Mouse (Mus musculus) forebrain, postnatal 0 days (tissue): ENCODE measurements around the gene Catip. TPM values are rescaled to one million over a fixed set of nuclear protein-coding genes. Genes with fewer than 3 reads are reported as not detected.
A peak's percentile ranks its signal among the peaks of the same experiment; 100 is the strongest.

Source experiments
- ATAC-seq: fragments of 200-750 bp; cut with Nextera tagmentation; 2 replicates; pipeline ENCODE4 v1.8.0; 2017; ENCODE audit warnings: mild to moderate bottlenecking, moderate library complexity
- DNase-seq: peaks from one replicate; pipeline ENCODE4 v3.0.0-alpha.2; 2015
- H3K27ac ChIP-seq: fragments of 300-500 bp; sonication (generic); 2 replicates; pipeline ENCODE4 v1.5.1; 2014; ENCODE audit warnings: low read depth, mild to moderate bottlenecking, antibody characterized with exemption, low read length, moderate library complexity, mixed read lengths
- H3K27me3 ChIP-seq: fragments of 300-500 bp; sonication (generic); 2 replicates; pipeline ENCODE4 v1.6.1; 2014; ENCODE audit warnings: mild to moderate bottlenecking, low read length, mixed read lengths; ENCODE audit not compliant: insufficient read depth
- H3K36me3 ChIP-seq: fragments of 300-500 bp; sonication (generic); 2 replicates; pipeline ENCODE4 v1.6.1; 2014; ENCODE audit warnings: mild to moderate bottlenecking, moderate library complexity; ENCODE audit not compliant: insufficient read depth
- H3K4me1 ChIP-seq: fragments of 300-500 bp; sonication (generic); 2 replicates; pipeline ENCODE4 v1.6.1; 2014; ENCODE audit warnings: antibody characterized with exemption; ENCODE audit not compliant: insufficient read depth
- H3K4me2 ChIP-seq: fragments of 300-500 bp; sonication (generic); 2 replicates; pipeline ENCODE4 v1.6.1; 2014; ENCODE audit warnings: low read depth, mild to moderate bottlenecking, moderate library complexity
- H3K4me3 ChIP-seq: fragments of 300-500 bp; sonication (generic); 2 replicates; pipeline ENCODE4 v1.5.1; 2014; ENCODE audit warnings: low read depth, low read length, mixed read lengths
- H3K9ac ChIP-seq: fragments of 300-500 bp; sonication (generic); 2 replicates; pipeline ENCODE4 v1.6.1; 2014; ENCODE audit warnings: mild to moderate bottlenecking
- H3K9me3 ChIP-seq: fragments of 300-500 bp; sonication (generic); 2 replicates; pipeline ENCODE4 v1.6.1; 2016; ENCODE audit warnings: low read length
- CTCF ChIP-seq: sonication (generic); IDR thresholded peaks from 2 replicates; pipeline ENCODE4 v1.5.1; 2016; ENCODE audit warnings: antibody characterized with exemption, control low read depth, low read depth
- WGBS: fragments of 180-500 bp; shearing (Covaris S2); extraction: QIAGEN DNeasy Blood & Tissue Kit; methylation state at CpG from one replicate; pipeline ENCODE4 v1.1.7; 2014; 5-methylcytosine and 5-hydroxymethylcytosine counted together
- polyA plus RNA-seq: library from polyadenylated mRNA; unstranded; fragments of >200 nt; fragmentation: Nextera tagmentation; extraction: Ambion mirVana; gene quantifications from 2 replicates; pipeline ENCODE4 v1.2.1, GENCODE M21; 2015
- total RNA-seq: library from RNA; depleted of rRNA; stranded (reverse); fragments of >200 nt; gene quantifications from 2 replicates; pipeline ENCODE4 v1.2.3, GENCODE M21; 2014

Gene Catip
- total and polyA plus RNA-seq, 2 experiments from 2014 or later, result 1.6 to 2.1 TPM

DNA sequence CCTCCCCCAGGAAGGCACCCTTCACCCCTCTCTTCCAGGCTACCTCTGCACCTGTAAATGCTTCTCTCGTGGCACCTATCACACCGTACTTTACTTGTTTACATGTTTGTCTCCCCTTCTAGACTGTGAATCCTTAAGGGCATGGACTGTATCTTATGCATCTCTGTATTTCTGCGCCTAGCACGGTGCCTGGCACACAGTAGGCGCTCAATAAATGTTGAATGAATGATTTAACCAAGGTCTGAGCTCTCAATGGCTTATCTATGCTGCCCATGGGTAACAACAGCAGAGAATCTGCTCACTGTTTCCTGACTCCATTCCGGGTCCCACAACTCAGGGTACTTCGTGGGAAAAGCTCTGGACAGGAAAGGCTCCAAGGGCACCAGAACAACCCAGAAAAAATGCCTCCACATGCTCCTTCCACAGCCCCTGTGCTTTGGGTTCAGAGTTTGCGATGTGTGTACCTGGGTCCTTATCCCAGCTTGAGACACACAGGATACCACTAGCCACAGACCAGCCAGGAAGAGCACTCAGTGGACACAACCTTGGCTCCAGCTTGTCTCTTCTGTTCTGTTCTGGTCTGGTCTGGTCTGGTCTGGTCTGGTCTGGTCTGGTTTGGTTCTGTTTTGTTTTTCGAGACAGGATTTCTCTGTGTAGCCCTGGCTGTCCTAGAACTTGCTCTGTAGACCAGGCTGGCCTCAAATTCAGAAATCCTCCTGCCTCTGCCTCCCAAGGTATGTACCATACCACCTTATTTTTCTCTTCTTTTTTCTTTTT is 8.3 kb upstream of the Catip start:
- WGBS, result 93% methylated on average over 9 of the region's 9 CpGs
- H3K27ac ChIP-seq, result no peak overlapping the region
- no peak overlapping the region for H3K4me2 ChIP-seq
- H3K9me3 ChIP-seq, result no peaks in the 10 kb centered on the region
- no peak overlapping the region for H3K9ac ChIP-seq
- no peaks in the 10 kb centered on the region for H3K4me1 ChIP-seq
- no peaks in the 10 kb centered on the region for H3K27me3 ChIP-seq
- peaks cover 39% of the 10 kb centered on the region for H3K36me3 ChIP-seq
- DNase-seq (no peak), ATAC-seq (no peak)
- H3K4me3 ChIP-seq, result no peak overlapping the region
- no peak for TF ChIP-seq CTCF

DNA sequence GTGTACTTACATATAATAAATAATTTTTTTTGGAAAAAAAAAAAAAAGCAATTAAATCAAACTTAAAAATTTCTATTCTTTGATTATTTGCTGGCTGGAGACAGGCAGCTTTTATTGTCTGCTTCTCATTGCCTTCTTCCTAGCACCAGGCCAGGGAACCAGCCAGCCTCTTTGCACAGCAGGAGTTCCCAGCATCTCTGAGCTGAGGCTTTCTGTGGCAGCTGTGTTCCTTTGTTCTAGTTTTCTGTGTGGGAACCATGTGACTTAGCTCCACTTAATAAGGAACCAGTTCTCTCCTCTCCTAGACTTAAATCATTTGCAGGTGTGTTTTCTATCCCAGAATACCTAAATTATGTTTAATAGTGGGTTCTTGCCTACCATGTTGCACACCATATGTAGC is 4.4 kb upstream of the Catip start:
- Histone ChIP-seq H3K9ac (no peak overlapping the region), H3K4me3 (no peak overlapping the region), H3K4me2 (no peak overlapping the region), H3K9me3 (no peaks in the 10 kb centered on the region), H3K27me3 (no peaks in the 10 kb centered on the region), H3K4me1 (no peaks in the 10 kb centered on the region), H3K36me3 (peaks cover 11% of the 10 kb centered on the region; the same call in 1 of the 2 replicates), H3K27ac (no peak overlapping the region)
- ATAC-seq (no peak), DNase-seq (no peak)
- TF ChIP-seq CTCF, result no peak

DNA sequence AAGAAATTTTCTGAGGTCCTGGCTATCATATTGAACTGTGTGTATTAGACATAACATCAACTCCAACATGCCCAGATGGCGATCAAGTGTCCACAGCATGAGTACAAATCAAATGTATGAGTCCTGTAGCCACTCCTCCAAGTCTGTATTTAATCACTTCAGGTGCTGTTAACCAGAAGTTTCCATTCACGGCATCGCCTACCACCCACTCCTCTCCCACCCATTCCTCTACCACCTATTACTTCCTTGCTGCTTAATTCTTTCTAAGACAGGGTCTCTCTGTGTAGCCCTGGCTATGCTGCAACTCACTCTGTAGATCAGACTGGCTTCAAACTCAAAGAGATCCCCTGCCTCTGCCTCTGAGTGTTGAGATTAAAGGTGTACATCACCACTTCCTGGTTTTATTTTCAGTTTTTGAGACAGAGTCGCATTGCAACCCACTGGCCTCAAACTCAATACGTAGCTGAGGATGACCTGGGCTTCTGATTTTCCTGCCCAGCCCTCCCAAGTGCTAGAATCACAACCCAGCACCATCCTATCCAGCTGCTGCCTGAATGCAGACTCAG is 1.9 kb upstream of the Catip start:
- H3K27ac ChIP-seq, result no peak overlapping the region
- no peak overlapping the region for H3K9ac ChIP-seq
- no peak for DNase-seq
- H3K4me2 ChIP-seq, result no peak overlapping the region
- H3K4me1 ChIP-seq, result no peaks in the 10 kb centered on the region
- no peaks in the 10 kb centered on the region for H3K27me3 ChIP-seq
- no peak for TF ChIP-seq CTCF
- H3K36me3 ChIP-seq, result no peaks in the 10 kb centered on the region
- 88% methylated on average over 5 of the region's 5 CpGs for WGBS
- no peaks in the 10 kb centered on the region for H3K9me3 ChIP-seq
- ATAC-seq, result no peak
- no peak overlapping the region for H3K4me3 ChIP-seq

DNA sequence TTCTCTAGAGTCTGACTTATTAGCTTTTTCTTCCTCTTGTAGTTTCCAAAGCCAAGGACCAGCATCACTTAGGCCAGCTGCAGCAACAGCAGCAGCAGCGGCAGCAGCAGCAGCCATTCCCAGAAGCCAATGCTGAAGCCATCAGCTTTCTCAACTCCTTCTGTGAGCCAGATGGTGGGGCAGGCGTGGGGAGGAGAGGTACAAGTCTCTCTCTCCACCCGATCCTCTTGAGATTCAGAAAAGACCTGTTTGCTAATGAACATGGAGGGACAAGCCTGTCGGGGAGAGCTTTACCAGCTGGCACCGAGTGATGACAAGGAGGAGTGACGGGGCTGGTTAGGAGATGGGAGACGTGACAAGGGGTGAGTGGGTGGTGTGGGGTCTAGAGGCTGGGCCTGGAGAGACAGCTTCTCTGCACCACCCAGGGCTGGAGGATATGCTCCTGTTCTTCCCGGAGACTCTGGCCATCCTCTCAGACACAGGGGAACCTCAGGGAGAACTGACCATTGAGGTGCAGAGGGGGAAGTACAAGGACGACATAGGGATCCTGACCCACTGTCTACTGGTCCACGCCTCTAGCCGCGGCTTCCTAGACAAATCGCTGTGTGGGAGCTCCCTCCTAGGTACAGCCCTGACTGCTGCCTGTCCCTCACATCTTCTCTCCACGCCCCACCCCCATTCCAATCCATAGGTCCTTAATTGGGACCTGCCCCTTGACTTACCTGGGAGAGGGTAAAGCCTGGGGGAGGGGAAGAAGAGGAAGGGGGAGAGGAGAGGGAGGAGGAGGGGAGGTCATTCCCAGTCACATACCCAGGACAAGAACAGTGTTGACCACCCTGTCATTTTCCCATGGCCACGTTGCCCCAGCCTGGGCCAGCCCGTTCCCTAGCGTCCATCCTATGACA is 669 bp downstream of the Catip start:
- H3K4me3 ChIP-seq, result no peak overlapping the region
- H3K27ac ChIP-seq, result no peak overlapping the region
- 70% methylated on average over 17 of the region's 17 CpGs for WGBS
- H3K4me1 ChIP-seq, result no peaks in the 10 kb centered on the region
- H3K4me2 ChIP-seq, result no peak overlapping the region
- H3K9me3 ChIP-seq, result no peaks in the 10 kb centered on the region
- H3K36me3 ChIP-seq, result no peaks in the 10 kb centered on the region
- ATAC-seq (peak; percentile 16; the same call in 1 of the 2 replicates), DNase-seq (no peak)
- H3K9ac ChIP-seq, result 0 out of 2 replicates have a peak overlapping the region, but pooled peaks have one; percentile 0
- TF ChIP-seq CTCF, result no peak
- no peaks in the 10 kb centered on the region for H3K27me3 ChIP-seq

DNA sequence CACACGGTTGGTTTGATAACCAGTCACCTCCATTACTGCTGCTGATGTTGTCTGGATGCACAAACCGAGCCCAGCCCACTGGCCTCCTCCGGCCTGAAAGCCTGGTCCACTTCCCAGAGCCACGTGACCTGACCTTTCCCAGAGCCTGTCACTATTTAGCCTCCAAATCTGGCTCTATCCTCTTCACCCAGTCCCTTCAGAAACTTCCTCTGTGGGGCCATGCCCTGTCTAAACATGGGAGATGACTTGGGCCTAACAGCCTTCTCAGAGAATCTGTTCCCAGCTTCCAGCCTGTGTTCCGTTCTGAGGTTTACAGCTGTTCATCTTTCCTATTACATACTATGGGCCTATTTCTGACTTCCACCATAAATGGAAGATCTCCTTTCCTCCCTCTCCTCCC is 1.5 kb downstream of the Catip start:
- Histone ChIP-seq H3K4me1 (no peaks in the 10 kb centered on the region), H3K9ac (no peak overlapping the region), H3K27ac (no peak overlapping the region), H3K9me3 (no peaks in the 10 kb centered on the region), H3K27me3 (no peaks in the 10 kb centered on the region), H3K36me3 (no peaks in the 10 kb centered on the region), H3K4me2 (no peak overlapping the region), H3K4me3 (no peak overlapping the region)
- ATAC-seq (no peak), DNase-seq (no peak)
- 74% methylated on average over 5 of the region's 5 CpGs for WGBS
- TF ChIP-seq CTCF, result no peak

DNA sequence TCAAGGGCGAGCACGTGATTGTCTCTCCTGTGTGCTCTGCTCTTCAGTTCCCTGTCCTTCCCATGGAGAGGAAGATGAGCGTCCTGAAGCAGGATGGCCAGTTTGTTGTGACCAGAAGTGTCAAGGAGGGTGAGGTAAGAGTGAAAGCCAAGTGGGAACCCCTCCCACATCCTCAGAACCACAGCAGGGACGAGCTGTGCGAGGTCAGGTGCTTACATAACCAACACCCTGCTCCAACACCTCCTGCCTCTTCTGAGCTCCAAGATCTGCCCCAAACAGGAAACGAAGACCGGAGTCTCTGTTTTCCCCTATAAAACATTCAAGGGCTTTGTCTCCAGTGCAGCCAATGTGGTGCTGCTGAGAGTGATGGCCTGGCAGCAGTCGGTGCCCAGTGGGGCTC is 2.4 kb downstream of the Catip start:
- Histone ChIP-seq H3K27me3 (no peaks in the 10 kb centered on the region), H3K9me3 (no peaks in the 10 kb centered on the region), H3K9ac (no peak overlapping the region), H3K4me3 (no peak overlapping the region), H3K4me2 (no peak overlapping the region), H3K27ac (no peak overlapping the region), H3K36me3 (no peaks in the 10 kb centered on the region), H3K4me1 (no peaks in the 10 kb centered on the region)
- WGBS, result 84% methylated on average over 8 of the region's 8 CpGs
- no peak for ATAC-seq
- TF ChIP-seq CTCF, result no peak
- no peak for DNase-seq
